Mouse (Mus musculus) G1E (cell line): ENCODE measurements at regions not wholly inside any gene's neighbourhood (a gene's known extent, or its start where the extent isn't known, plus 50 kb on each side); places are given as distances from the start of the nearest gene placed in this dataset.

ENCODE experiments used
- CTCF ChIP-seq: IDR thresholded peaks from 2 replicates; pipeline ENCODE4 v1.5.1; 2012; ENCODE audit warnings: low read depth, low read length, inconsistent platforms, mixed read lengths
- GATA1 ChIP-seq: IDR thresholded peaks from 2 replicates; pipeline ENCODE4 v1.6.1; 2012; ENCODE audit warnings: borderline replicate concordance, low read length, inconsistent platforms, mixed read lengths
- POLR2AphosphoS5 ChIP-seq: IDR thresholded peaks from 2 replicates; pipeline ENCODE4 v1.6.1; 2012; ENCODE audit warnings: low read depth, low read length, inconsistent platforms; ENCODE audit not compliant: insufficient replicate concordance
- TAL1 ChIP-seq: conservative IDR thresholded peaks from 2 replicates; pipeline ENCODE4 v1.6.1; 2012; ENCODE audit warnings: low read depth, low read length, inconsistent platforms, mixed read lengths

DNA sequence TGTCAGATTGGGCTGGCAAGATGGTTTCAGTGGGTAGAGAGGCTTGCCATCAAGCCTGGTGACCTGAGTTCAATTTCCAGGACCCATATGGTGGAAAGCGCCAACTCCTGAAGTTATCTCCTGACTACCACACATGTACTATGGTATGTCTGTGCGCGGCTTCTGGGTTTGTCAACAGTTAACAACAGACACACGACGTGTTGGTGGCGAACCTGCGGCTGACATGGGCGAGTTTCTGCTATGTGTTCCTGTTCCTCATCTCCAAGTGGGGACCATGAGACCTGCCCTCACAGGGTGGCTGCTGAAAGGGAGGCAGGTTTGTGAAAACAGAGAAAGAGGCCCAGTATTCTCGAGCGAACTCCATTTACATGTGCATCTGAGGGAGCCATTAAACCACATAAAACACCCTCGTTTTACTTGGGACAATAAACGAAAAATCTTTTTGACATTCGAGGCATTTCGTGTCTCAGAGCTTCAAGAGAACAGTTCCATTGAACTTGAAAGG is 210.0 kb upstream of the Kazn start:
- no peak for TF ChIP-seq CTCF
- no peak for TF ChIP-seq TAL1
- TF ChIP-seq GATA1, result no peak
- no peak for TF ChIP-seq POLR2AphosphoS5
